Mouse (Mus musculus) thymus, adult 2 months (tissue): ENCODE results near the gene Ambp. TPM values are rescaled to one million over a fixed set of nuclear protein-coding genes. Genes with fewer than 3 reads are reported as not detected.
A peak's percentile ranks its signal among the peaks of the same experiment; 100 is the strongest.

Experiments used
- DNase-seq: peaks from one replicate; pipeline ENCODE4 v3.0.0; 2021
- H3K27ac ChIP-seq: fragments of 200-500 bp; 2 replicates; pipeline ENCODE4 v1.5.1; 2012; ENCODE audit warnings: low read length, control low read depth; ENCODE audit not compliant: control insufficient read depth, insufficient read depth
- H3K27me3 ChIP-seq: fragments of 200-500 bp; 2 replicates; pipeline ENCODE4 v1.6.1; 2012; ENCODE audit warnings: mild to moderate bottlenecking, low read length, moderate library complexity, mixed read lengths; ENCODE audit not compliant: control insufficient read depth, insufficient read depth
- H3K36me3 ChIP-seq: fragments of 200-500 bp; 2 replicates; pipeline ENCODE4 v1.6.1; 2012; ENCODE audit warnings: mild to moderate bottlenecking, low read length, moderate library complexity; ENCODE audit not compliant: control insufficient read depth, insufficient read depth
- H3K4me1 ChIP-seq: fragments of 200-500 bp; replicated peaks from 2 replicates; pipeline ENCODE4 v1.6.1; 2012; ENCODE audit warnings: low read length; ENCODE audit not compliant: control insufficient read depth, insufficient read depth
- H3K4me3 ChIP-seq: fragments of 200-500 bp; 2 replicates; pipeline ENCODE4 v1.5.1; 2012; ENCODE audit warnings: mild to moderate bottlenecking, low read length, control low read depth, moderate library complexity; ENCODE audit not compliant: control insufficient read depth, insufficient read depth
- CTCF ChIP-seq: fragments of 200-500 bp; IDR thresholded peaks from 2 replicates; pipeline ENCODE4 v1.5.1; 2012; ENCODE audit warnings: mild to moderate bottlenecking, control low read depth, low read length, moderate library complexity, borderline replicate concordance; ENCODE audit not compliant: control insufficient read depth, poor library complexity, insufficient read depth; ENCODE audit errors: extremely low read depth
- POLR2A ChIP-seq: fragments of 200-500 bp; IDR thresholded peaks from 2 replicates; pipeline ENCODE4 v1.6.1; 2012; ENCODE audit warnings: mild to moderate bottlenecking, low read length, control low read depth, moderate library complexity; ENCODE audit not compliant: control insufficient read depth, poor library complexity, insufficient read depth; ENCODE audit errors: extremely low read depth
- WGBS: fragments of 180-500 bp; shearing (Covaris S2); methylation state at CpG from one replicate; pipeline ENCODE4 v1.1.7; 2018; 5-methylcytosine and 5-hydroxymethylcytosine counted together
- polyA plus RNA-seq: library from polyadenylated mRNA; depleted of rRNA; stranded (reverse); fragments of >200 nt; gene quantifications from 2 replicates; pipeline ENCODE4 v1.2.3, GENCODE M21; 2012

Ambp gene
- polyA plus RNA-seq, 1 experiment = 0.27 TPM

DNA sequence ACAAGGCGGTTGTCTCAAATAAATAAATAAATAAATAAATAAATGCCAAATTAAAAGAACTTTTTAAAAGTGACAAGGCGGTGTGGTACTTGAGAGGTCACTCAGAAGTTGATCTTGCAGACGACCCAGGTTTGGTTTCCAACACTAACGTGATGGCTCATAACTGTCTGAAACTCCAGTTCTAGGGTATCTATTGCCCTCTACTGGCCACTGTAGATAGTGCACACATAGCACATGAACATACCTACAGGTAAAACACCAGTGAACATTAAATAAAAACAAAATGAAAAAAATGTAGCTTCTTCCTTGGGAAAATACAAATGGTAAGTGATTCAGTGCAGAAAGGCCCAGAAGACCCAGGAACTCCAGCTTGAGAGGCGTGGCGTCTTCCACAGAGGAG is 7.3 kb downstream of the Ambp start:
- Histone ChIP-seq H3K36me3 (no peaks in the 10 kb centered on the region), H3K4me1 (no peaks in the 10 kb centered on the region), H3K27me3 (no peaks in the 10 kb centered on the region), H3K4me3 (no peak overlapping the region), H3K27ac (no peak overlapping the region)
- DNase-seq = no peak
- 97% methylated on average over 6 of the region's 6 CpGs for WGBS
- TF ChIP-seq POLR2A = no peak
- TF ChIP-seq CTCF = no peak

DNA sequence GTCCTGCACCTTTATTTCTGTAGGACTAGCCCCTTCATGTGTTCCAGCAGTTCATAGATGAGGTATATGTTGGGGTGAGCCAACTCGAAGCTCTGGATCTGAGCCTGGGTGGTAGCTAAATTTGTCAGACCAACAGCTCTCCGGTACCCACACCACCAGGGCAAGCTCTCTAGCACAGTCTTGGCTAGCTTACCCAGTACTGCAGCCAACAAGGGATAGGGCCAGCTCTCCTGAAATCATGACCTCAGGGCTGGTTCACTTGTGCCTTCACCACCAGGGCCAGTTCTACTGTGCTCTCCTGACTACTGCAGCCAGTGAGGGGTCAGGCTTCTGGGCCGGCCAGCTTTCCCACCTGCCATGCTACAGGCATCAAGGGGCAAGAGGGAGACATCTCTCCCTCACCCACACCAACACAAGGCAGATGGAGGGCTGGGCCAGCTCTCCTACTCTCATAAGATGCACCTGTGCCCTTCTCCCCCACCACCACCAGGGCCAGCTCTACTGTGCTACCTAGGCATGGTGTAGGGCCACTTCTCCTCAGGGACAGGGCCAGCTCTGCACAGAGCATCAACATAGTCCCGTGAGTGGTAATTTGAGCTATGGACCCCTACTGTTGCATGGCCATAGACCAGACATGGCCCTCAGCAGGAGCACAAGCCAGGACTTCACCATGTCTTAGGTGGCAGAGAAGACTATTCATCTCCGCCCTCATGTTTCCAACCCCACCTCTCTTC is 24.5 kb downstream of the Ambp start:
- Histone ChIP-seq H3K27me3 (no peaks in the 10 kb centered on the region), H3K36me3 (no peaks in the 10 kb centered on the region), H3K4me3 (no peak overlapping the region), H3K4me1 (peaks cover 18% of the 10 kb centered on the region), H3K27ac (no peak overlapping the region)
- no peak for DNase-seq
- TF ChIP-seq POLR2A (no peak), CTCF (no peak)
- 99% methylated on average over 5 of the region's 5 CpGs for WGBS

DNA sequence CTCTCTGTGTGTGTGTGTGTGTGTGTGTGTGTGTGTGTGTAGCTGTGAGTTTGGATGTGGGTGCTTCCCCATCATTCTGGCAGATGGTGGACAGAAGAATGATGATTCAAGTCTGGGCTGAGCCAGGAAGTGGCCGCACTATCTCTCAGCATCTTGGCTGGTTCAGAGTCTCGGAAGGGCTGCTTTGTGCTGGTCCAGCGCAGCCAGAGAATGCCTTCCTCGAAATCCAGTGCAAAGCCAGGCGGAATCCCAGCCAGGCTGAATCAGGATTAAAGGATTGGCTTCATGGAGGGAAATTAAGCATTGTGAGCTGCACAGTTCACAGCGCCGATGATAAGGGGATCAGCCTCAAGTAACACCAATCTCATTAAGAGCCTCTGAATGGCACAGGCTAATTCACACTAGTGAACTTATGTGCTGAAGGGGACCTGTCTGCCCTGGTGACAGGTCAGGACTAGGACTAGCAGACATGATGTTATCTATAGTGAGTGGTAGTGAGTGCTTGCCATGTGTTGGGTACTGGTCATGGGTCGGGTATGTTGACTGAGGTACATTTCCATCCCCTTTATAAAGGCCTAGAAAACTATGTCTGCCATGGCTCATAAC is 29.6 kb downstream of the Ambp start:
- Histone ChIP-seq H3K27me3 (no peaks in the 10 kb centered on the region), H3K4me3 (no peak overlapping the region), H3K4me1 (peaks cover 20% of the 10 kb centered on the region), H3K36me3 (no peaks in the 10 kb centered on the region), H3K27ac (no peak overlapping the region)
- TF ChIP-seq POLR2A = no peak
- no peak for TF ChIP-seq CTCF
- no peak for DNase-seq
- WGBS = 88% methylated on average over 8 of the region's 8 CpGs

DNA sequence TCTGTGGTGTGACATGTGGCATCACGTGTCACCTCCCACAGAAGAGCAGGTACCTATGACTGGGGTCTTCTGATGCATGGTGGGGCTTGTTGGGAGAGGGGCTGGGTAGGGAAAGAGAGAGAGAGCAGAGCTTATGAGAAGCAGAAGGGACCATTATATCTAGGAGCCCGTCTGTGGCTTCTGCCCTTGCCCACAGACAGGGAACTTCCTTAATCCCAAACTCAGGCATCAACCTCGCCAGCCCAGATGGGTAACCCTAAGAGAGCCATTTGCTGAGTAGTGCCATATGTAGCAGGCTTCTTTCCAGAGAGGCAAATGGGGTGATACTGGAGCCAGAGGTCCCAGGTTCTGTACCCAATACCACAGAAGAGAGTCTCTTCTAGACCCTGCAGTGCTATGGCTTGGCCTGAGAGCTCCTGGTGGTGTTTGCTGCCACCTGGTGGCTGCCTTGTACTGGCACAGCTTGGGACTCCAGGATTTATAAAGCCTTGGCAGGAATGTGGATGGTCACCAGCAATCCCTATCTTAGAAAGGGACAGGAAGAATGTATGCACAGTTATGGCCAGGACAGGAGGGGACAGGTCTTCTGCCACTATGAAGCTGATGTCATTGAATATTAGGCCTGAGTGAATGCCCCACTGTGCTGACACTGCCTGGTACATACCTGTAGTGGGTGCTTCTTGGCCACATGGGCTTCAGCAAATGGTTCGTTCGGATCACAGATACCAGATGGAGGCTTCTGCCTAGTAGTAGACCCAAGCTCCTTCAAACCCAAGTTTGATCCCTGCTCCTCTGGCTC is 35.8 kb downstream of the Ambp start:
- peak; percentile 82 for DNase-seq
- no peak for TF ChIP-seq POLR2A
- TF ChIP-seq CTCF = peak; percentile 85; the same call in 1 of the 2 replicates
- WGBS = 83% methylated on average over 5 of the region's 5 CpGs

DNA sequence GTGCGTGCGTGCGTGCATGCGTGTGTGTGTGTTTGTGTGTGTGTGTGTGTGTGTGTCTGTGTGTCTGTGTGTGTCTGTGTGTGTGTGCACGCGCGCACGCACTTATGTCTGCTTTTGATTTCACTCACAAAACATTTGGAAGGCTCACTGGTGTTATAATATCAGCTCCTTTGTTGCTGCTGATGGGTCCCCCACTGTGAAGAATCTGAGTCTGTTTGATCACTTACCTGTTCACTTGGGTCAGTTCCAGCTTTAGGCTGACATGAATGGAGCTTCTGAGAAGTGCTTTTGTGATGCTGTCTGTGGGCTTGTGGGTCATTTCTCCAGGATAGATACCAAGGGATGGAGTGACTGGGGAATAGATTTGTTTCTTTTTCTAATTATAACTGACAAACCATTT is 48.9 kb downstream of the Ambp start:
- no peak for DNase-seq
- no peaks in the 10 kb centered on the region for H3K27me3 ChIP-seq
- TF ChIP-seq POLR2A (no peak), CTCF (no peak)
- WGBS = 99% methylated on average over 8 of the region's 8 CpGs
- no peak overlapping the region for H3K4me3 ChIP-seq
- no peaks in the 10 kb centered on the region for H3K36me3 ChIP-seq
- no peaks in the 10 kb centered on the region for H3K4me1 ChIP-seq
- H3K27ac ChIP-seq = no peak overlapping the region

More for the DNA sequence above, 35.8 kb downstream of the Ambp start:
- Histone ChIP-seq H3K4me3 (no peak overlapping the region), H3K27ac (no peak overlapping the region), H3K4me1 (peaks cover 12% of the 10 kb centered on the region), H3K36me3 (no peaks in the 10 kb centered on the region), H3K27me3 (no peaks in the 10 kb centered on the region)

DNA sequence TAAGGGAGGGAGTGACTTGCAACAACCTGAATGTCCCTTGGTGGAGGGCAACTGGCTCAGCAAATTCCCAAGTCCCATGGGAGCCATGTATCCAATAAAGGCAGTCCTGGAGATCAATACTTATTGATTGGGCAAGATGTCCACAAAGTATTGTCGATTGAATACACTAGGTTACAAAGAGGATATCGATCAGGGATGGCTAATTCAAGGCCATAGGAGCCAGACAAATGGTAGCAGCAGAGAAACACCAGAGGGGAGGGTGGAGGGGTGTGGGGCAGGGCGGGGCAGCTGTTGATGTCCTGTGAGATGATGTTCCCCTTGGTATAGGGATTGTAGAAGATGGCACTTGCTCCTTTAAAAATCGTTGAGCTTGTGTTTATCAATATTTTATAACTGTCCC is 52.6 kb downstream of the Ambp start:
- 88% methylated on average over 4 of the region's 4 CpGs for WGBS

More for the DNA sequence above, 52.6 kb downstream of the Ambp start:
- TF ChIP-seq CTCF (no peak), POLR2A (no peak)
- Histone ChIP-seq H3K27me3 (no peaks in the 10 kb centered on the region), H3K27ac (no peak overlapping the region), H3K4me3 (no peak overlapping the region), H3K4me1 (no peaks in the 10 kb centered on the region), H3K36me3 (no peaks in the 10 kb centered on the region)
- no peak for DNase-seq
